Mouse (Mus musculus): ENCODE results near the gene Serinc3.
A peak's percentile ranks its signal among the peaks of the same experiment; 100 is the strongest.
"Not testable (repeated sequence)": the region's sequence is repeated elsewhere in the genome, so short reads cannot be mapped to it uniquely, and the experiment has no call there.

Gene Serinc3

DNA sequence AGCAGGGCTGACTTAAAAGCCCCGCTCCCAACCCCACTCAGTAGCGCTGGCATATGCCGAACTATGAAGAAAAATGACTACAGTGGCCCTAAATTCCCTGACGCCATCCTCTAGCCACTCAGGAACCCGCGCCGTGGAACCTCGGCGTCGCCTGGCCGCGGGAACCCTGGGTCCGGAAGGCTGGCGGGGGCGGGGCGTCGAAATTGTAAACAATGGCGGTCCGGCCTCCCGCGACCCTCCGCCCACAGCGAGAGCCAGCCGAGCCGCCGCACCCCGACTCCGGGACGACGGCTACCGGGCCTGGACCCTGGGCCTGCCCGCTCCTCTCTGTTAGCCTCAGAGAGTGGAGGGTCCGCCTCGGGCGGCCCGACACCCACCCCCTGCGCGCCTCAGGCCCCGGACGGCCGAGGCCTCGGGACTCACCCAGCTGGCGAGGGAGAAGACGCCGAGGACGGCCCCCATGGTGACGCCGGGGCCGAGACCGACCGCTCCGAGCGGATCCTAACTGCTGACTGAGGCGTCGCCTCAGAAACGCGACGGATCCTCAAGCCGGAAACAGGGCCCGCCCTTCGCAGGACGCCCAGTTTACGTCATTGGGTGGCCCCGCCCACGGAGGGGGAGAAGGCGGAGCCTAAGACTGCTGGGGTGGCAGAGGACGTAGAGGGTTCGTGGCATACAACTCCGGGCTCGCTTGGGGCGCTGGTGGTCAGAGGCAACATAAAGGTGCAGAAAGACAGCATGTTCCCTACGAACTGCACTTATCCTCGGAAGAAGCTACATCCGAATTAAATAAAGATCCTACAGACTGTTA, at the start of gene Serinc3:
Gene Serinc3, minus strand, starts transcription at position 557 of the 811 bp plus-strand sequence.
- peak; percentile 100 for DNase-seq (ENCODE audit: low spot score in 2 of 2)

DNA sequence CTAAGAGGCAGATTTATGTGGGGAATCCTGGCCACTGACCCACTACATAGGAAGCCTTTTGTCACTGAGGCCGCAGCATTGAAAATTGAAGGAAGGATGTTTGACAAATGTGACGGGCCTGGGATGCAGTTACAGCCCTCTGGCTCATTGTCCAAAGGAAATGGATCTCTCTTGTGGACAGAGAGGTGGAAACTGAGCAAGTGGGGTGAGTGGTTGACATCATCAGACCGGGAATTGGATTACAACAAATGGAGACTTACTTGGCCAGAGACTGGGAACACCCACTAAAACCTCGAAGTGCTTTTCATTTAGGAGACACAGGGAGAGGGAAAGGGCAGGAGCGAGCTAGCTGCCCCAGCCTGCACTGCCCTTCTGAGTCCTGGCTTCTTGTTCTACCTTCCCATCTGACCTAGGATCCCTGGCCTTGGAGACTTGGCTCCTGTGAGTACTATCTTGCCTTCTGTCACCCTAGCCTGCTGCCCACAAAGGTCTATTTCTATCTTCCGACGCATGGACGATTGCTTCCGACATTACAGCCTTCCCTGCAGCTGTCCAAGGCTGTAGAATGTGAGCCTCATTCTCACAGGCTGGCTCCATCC, 48.9 kb upstream of the Serinc3 start:
- no peak for DNase-seq (ENCODE audit: low spot score in 2 of 2)

DNA sequence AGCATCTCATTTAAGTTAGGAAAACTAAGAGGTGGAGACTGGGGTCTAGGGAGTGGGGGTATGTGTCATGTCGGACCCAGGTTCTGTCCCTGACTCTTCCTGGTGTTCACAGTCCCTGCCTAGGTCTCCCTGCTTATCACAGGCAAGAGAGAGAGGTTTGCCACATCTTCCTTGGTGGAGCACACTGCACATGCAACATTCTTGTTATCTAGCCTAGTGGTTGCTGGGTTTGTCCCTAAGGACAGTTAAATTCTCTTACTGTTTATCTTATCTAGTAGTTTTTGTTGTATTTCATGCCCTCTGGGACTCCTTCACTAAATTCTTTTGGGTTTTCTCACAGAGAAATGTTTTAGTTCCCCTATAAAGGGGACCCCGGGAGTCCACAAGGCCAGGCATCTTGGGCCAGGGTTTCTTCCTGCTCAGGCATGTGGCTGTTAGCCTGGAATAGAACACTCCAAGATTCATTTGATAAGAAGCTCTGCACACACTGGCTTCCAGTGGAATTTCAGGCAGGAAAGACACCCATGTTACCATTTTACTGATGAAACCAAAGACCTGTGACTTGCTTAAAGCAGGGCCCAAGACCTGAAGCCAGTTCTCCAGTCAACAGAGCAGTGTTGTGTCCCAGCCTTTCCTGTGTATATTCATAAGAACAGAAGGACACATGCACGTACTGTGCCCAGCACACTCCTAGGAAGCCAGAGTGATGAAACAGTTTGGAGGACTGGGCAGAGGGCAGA, 48.1 kb upstream of the Serinc3 start:
- DNase-seq (ENCODE audit: low spot score in 2 of 2): no peak

DNA sequence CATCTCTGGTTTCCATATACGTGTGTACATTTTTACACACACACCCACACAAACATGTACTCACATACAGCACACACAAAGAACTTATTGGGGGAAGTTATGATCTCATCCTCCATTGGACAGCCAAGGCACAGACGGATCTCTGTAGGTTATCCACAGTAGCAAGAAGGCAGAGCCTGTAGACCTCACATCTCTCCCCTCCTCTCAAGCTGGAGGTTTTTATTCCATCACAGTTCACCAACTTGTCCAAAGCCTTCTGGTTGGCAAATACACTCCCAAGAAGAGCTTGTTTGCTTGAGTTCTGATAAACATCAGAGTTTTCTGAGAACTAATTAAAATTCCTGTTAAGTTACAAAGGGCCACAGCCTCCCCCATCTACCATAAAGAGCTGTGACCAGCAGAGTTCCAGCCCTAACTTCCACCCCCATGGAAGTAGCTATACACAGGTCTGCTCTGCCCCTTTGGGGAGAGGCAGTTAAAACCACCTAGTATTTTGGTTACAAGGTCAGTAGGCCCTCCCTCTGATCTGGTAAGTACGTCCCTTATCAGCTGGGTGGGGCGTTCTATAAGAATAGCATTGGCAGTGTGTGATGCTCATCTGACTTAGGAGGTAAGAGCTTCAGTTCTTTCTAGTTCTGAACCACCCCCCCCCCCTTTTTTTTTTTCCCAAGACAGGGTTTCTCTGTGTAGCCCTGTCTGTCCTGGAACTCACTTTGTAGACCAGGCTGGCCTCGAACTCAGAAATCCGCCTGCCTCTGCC, 47.1 kb upstream of the Serinc3 start:
- no peak for DNase-seq (ENCODE audit: low spot score in 2 of 2)

DNA sequence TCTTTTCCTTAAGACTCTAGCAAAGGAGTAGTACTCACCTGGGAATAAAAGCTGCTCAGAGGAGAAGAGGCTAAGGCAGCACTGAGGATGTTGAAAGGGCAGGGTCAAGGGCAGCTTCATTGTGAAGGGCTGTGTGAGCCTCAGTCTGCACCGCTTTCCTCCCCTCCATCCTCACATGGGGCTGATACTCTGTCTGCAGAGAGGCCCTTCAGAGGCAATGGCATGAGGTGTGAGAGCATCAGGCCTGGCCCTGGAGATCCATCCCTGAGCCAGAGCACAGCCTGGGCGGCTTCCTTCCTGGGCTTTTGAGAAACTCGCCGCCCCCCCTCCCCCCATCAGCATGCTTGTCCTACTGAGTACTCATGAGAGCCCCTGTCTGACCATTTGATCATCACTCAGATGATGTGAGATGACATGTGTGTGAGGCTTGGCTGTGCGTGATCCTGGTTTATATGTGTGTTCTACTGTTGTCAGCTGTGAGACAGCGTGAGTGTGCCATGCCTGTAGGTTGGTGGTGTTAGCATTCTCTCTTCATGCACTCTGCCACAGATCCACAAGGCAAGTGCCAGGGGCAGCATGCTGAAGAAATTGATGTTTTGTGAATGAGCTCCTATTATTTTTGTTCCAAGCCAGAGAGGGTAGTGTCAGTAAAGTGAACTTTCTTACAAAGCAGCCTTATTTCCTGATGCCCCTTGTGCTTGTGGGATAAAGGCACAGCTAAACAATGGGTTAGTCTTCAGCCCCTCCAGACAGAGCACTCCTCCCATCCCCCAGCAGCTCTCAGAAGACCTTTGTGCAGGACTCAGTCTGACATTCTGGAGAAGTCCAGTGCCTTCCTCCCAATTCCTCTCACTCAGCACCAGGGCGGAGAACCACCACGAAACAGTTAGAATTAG, 45.7 kb upstream of the Serinc3 start:
- DNase-seq (ENCODE audit: low spot score in 2 of 2): no peak

DNA sequence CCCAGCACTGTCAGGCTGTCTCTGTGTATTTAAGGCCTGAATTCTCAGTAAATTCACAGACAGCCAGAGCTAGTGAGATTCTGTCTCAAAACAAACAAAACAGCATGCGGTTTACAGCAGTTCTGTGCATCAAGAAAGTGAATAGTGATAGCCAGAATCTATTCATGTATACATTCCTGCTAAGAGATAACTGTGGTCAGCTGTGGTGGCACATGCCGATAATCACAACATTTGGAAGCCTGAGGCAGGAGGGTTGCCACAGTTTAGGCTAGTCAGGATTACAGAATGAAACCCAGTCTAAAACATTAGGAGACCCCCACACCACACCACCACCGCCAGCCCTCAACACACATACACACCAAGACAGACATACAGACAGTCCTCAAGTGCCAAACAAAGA, 44.8 kb upstream of the Serinc3 start:
- DNase-seq (ENCODE audit: low spot score in 2 of 2): no peak

DNA sequence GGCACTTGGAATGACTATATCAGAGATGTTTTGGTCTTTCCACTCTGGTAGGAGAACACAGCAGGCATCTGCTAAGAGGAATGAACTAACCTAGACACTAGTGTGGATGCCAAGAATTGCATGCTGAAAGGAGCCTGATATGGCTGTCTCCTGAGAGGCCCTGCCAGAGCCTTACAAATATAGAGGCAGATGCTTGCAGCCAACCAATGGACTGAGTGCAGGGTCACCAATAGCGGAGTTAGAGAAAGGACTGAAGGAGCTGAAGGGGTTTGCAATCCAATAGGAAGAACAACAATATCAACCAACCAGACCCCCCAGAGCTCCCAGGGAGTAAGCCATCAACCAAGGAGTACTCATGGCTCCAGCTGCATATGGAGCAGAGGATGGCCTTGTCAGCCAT, 43.4 kb upstream of the Serinc3 start:
- DNase-seq (ENCODE audit: low spot score in 2 of 2): not testable (repeated sequence)

DNA sequence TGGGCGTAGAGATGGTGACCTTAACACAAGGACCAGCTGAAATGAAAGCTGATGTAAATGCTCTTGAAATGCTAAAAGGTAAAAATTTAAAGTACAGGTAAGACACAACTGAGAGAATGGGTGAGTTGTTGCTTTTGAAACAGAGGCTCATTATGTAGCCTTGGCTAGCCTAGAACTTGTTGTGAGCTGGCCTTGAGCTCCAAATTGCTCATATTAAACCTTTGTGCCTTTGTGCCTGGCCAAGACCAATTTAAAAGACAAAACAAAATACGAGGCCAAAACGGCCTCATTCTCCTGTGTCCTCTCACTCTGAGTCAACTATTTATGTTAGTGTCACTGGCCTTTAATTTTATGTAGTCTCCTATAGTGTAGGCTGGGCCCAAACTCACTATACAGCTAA, 42.0 kb upstream of the Serinc3 start:
- DNase-seq (ENCODE audit: low spot score in 2 of 2): no peak

DNA sequence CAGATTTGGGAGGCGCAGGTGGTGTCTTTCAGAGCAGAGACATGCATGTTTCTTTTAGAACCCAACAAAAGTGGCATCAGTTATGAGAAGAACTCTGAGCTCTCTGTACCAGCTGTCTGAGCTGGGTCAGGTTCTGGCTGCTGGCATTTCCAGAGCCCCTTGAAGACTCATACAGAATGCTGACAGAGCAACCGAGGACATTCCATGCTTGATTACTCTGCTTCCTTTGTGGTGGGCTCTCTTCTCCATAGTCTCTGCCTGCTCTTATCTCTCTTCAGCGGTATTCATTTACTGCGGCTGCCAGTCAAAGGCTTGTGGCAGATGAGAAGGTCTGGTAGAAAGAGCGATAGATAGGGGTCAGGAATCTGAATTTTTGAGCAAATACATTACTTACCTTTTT, 41.3 kb upstream of the Serinc3 start:
- DNase-seq (ENCODE audit: low spot score in 2 of 2): no peak

DNA sequence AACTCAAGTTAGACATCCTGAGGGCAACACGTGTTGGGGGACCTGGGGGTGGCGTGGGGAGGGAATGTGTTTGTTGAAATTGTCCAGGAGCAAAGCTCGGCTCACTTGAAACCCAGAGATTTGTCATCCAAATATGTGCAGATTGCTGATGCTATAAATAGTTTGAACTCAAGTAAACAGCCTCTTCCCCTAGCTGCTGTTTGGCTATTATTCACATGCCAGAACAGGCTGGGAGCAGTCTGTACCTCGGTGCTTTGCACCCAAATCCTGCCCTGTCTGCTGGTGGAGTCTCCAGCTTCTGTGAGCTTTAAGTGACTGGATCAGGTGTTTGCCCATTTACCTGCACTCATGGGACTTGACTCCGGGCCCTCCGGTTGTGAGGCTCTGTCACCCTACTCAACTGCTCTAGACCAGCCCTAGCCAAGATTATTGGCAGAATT, 40.9 kb upstream of the Serinc3 start:
- DNase-seq (ENCODE audit: low spot score in 2 of 2): no peak

DNA sequence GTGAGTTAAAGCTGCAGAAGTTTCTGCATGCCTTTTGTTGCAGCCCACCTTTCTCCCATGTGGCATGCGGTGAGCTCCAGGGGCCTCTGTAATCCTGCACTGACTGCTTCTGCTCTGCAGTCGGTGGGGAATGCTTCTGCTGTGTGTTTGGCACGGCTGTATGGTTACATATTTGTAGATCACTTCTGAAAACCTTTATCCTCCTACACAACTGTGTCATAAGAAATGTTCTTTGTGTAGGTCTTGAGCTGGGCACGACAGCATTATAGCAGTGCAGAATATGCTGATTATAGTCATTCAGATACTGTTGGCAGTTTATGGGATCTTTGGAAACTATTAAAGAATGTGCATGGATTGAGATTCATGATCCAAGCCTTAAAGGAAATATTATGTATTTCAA, 40.4 kb upstream of the Serinc3 start:
- DNase-seq (ENCODE audit: low spot score in 2 of 2): no peak

DNA sequence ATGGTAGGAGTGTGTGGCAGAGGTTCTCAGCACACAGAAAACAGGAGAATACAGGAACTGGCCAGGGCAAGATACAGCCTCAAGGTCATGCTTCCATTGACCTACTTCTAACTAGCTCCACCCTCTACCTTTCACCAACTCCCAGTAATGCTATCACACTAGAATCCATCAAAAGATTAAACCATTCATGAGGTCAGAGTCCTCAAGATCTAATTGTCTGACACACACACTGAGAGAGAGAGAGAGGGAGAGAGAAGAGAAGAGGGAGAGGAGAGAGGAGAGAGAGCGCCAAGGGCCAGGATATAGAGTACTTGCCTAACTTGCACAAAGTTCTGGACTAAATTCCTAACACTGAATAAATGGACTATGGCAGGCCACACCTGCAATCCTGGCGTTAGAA, 37.4 kb upstream of the Serinc3 start:
- DNase-seq (ENCODE audit: low spot score in 2 of 2): no peak

DNA sequence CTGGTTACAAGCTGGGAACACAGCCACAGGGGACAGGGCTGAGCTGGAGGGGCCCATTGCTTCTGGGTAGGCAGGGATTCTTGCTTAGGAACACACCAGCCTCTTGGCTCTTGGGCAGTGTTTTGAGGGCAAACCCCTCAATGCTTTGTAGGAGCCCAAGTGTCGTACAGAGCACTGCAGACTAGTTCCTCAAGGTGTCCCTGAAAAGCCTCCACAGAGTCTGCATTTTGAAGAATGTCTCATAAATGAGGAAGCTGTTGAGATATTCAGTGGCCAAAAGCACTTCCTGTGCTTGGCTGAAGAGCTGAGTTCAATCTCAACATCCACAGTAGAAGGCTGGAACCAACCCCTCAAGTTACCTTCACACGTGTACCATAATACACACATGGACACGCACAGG, 31.8 kb upstream of the Serinc3 start:
- no peak for DNase-seq (ENCODE audit: low spot score in 2 of 2)

DNA sequence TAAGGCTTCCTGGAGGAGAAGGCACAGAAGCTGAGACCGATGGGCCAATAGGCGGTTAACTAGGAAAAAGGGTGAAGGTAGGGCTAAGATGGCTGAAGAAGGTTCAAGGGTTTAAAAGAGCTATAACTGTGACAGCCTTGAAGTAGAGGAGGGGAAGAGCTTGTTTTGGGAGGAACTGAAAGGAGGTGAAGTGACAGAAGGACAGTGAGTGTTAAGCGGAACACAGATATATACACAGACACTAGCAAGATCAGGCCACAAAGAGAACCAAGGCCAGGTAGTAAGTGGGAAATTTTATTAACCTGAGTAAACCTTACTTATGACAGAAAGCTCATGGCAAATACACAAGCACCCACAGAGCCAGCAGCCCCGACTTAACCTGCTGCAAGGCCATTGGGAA, 31.4 kb upstream of the Serinc3 start:
- no peak for DNase-seq (ENCODE audit: low spot score in 2 of 2)

DNA sequence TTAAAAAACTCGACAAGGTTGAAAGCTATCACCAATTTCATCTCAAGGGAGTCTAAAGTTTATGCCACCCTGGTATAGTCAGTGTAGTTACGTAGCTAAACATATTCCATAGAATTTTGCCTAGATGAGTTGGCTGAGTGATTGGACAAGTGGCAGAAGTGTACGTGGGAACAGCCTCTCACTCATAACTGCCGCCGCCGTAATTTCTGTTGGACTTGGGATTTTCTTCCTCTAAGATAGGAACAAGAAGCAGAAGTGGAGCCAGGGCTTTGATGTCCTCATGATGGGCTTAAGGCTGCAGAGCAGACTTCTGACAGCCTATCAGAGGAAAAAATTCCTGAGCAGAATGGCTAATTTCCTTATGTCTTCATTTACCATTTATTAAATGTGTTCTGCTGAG, 30.7 kb upstream of the Serinc3 start:
- no peak for DNase-seq (ENCODE audit: low spot score in 2 of 2)

DNA sequence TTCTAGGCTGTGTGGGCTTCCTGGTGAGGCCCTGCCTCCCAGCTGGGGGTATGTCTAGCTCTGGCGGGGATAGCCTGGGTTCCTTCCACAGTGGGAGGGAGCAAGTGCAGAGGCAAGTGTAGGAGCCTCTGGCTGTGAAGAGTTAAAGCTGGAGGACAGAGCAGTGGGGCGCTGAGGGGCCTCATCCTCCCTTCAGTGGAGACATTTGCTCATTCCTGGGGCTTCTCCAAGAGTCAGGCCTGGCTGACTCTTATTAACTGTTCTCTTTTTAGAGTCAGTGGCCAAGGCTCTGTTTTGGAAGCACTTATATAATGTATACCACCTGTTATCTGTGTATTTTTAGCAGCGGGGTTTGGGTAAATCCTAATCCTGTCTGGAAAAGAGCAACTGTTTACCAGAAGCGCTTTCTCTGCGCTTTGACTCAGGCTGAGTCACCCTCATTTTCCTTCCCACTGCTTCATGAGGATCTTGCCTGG, 30.3 kb upstream of the Serinc3 start:
- no peak for DNase-seq (ENCODE audit: low spot score in 2 of 2)

DNA sequence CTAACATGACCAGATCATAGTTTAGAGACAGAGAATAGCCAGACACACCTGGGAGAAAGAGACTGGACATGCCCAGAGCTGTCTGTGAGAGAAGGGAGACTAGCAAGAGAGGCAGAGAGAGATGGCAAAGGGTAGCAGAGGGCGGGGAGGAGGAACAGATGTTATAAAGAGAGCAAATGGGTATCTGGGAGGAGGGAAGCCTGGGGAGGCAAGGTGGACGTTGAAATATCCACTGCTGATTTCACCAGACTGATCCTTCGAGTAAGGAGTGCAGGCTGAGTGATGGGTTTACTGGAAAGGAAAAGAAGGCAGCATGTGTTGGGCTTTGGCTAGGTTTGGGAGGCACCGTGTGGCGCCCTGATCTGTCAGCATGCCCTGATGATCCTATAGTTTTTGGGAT, 29.5 kb upstream of the Serinc3 start:
- no peak for DNase-seq (ENCODE audit: low spot score in 2 of 2)

DNA sequence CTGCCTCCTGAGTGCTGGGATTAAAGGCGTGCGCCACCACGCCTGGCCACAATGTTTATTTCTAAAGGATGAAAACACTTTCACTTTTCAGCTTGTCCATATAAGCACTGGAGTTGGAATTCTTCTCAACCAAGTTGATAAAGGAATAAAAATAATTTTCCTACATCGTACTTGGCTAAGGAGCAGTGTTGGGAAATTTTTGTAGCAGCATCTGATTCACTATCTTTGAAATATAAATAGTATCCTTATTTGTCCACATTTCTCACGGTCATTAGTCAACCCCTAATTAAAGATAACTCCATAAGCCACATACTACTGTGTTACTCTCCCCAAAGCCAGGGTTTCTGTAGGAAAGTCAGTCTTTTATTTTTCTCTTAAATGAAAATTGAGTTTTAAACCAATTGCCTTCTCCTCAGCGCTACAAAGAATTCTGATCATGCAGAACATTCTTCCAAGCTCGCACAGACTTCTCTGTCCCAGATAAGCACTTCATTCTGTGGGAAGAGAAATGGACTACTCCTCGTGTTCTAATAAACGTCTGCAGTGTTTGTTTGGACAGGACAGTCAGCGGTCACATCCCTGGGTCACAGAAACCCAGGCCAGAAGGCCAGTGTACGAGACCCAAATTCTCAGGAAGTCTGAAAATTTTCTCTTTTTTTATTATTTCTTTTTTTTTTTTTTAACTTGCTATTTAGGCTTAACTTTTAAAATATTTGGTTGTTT, 26.1 kb upstream of the Serinc3 start:
- DNase-seq (ENCODE audit: low spot score in 2 of 2): no peak

DNA sequence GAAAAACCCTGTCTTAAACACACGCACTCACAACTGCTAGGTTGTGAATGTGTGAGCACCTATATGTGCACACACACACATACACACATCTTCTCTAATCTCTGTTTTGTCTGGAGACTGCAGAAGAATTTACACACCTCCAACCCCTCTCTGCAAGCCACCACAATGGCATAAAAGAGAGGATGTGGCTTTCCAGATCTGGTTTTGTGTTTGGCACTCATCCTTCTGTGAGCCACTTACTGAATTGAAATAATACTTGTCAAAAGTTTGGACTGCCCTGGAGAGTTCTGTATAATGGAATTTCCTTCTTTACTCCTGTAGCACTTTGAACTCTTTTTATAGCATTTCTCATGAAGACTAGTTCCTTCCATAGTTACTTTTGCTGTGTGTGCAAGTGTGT, 22.1 kb upstream of the Serinc3 start:
- no peak for DNase-seq (ENCODE audit: low spot score in 2 of 2)

DNA sequence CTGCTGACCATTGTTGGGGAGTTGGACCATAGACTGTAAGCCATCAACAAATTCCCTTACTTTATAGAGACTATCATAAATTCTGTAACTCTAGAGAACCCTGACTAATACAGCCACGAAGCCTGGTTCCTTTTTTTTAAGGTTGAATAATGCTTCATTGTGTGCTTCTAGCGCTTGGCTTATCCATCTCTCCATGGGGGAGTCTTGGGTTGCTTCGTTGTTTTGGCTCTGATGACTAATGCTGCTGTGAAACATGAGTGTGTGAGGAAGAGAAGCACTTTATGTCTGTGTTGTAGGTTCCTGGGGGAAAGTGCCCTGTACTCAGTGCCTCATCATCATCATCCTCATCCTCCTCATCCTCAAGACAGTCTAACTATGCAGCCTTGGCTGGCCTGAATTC, 19.0 kb upstream of the Serinc3 start:
- DNase-seq (ENCODE audit: low spot score in 2 of 2): no peak

All from spleen, postnatal 10 days (tissue).